23 mouse cellular contexts compared by ENCODE assay signal in genomic region chr8:118446516-118446915, GRCm38 (mm10).
A peak's percentile ranks its signal among the peaks of the same experiment; 100 is the strongest.
DNase-seq lines count a peak whose midpoint lies in the region; ATAC-seq and TF ChIP-seq lines count a peak whose summit lies in the region.
"Had no signal": no experiment of that assay in that cellular context is flagged by ENCODE, and none has a peak within 500 bp of the region (broad histone marks: within the 10 kb centered on the region; RNA-seq: fewer than 3 reads in every experiment).

No protein-coding gene starts in this region.

- H3K4me3 ChIP-seq in kidney, adult 2 months (ENCODE audit: insufficient read depth, low read depth, low read length): no peak overlapping the region
- H3K4me3 ChIP-seq in lung, embryonic 14.5 days (ENCODE audit: low read depth, low read length): no peak overlapping the region
- no peak overlapping the region for H3K4me3 ChIP-seq in lung, adult 2 months (replicated peaks; ENCODE audit: extremely low read depth, low read depth, low read length)
- H3K4me3 ChIP-seq: embryonic facial prominence, embryonic 12.5 days; embryonic facial prominence, embryonic 15.5 days; gastrocnemius, adult 2 months; hindbrain, embryonic 15.5 days; intestine, embryonic 15.5 days had no signal

- TF ChIP-seq CTCF in kidney, adult 2 months (conservative IDR thresholded peaks at IDR 0.05; ENCODE audit: insufficient read depth, insufficient read length, low read depth, low read length): no peak
- TF ChIP-seq CTCF in lung, embryonic 14.5 days (IDR thresholded peaks at IDR 0.05; ENCODE audit: low read depth): no peak
- no peak for TF ChIP-seq CTCF in lung, adult 2 months (IDR thresholded peaks at IDR 0.05; ENCODE audit: insufficient read depth, low read length)

- peak; percentile 57 to 70 for DNase-seq in cerebellum, postnatal 10 days
- no peak for DNase-seq in cerebellum, adult 9-11 months
- peak; percentile 22 for DNase-seq in heart, postnatal 4 days
- no peak for DNase-seq in heart, postnatal 10 days
- peak; percentile 6 for DNase-seq in kidney, postnatal 14 days
- DNase-seq in kidney, adult 2 months: no peak
- peak; percentile 12 for DNase-seq in lung, embryonic 14.5 days
- DNase-seq in lung, adult 2 months: no peak
- DNase-seq: adrenal gland, postnatal 10 days; adrenal gland, postnatal 36 days; cerebellum, adult 11 months; cerebellum, adult 8-10 months; forebrain, postnatal 0 days; gastrocnemius, adult 2 months; gastrocnemius, postnatal 14 days; heart, postnatal 36 days had no signal

- H3K9ac ChIP-seq in lung, embryonic 14.5 days: no peak overlapping the region
- H3K9ac ChIP-seq: embryonic facial prominence, embryonic 12.5 days; embryonic facial prominence, embryonic 15.5 days; forebrain, postnatal 0 days; hindbrain, embryonic 15.5 days; intestine, embryonic 15.5 days had no signal

- ATAC-seq in lung, embryonic 14.5 days (ENCODE audit: insufficient read depth): no peak
- ATAC-seq: forebrain, embryonic 14.5 days; forebrain, postnatal 0 days; intestine, embryonic 15.5 days; Patski had no signal

- no peak overlapping the region for H3K4me2 ChIP-seq in lung, embryonic 14.5 days
- H3K4me2 ChIP-seq: embryonic facial prominence, embryonic 12.5 days; embryonic facial prominence, embryonic 15.5 days; heart, embryonic 11.5 days; hindbrain, embryonic 15.5 days; intestine, embryonic 15.5 days had no signal

- TF ChIP-seq POLR2A in kidney, adult 2 months (IDR thresholded peaks at IDR 0.05; ENCODE audit: low read depth, low read length): no peak
- no peak for TF ChIP-seq POLR2A in lung, adult 2 months (IDR thresholded peaks at IDR 0.05; ENCODE audit: borderline replicate concordance, extremely low read depth, low read depth, low read length)

- H3K36me3 ChIP-seq in kidney, adult 2 months (ENCODE audit: control insufficient read depth, insufficient read depth, low read length): no peaks in the 10 kb centered on the region
- H3K36me3 ChIP-seq in lung, embryonic 14.5 days (ENCODE audit: insufficient read depth): no peaks in the 10 kb centered on the region
- H3K36me3 ChIP-seq: embryonic facial prominence, embryonic 12.5 days; embryonic facial prominence, embryonic 15.5 days; hindbrain, embryonic 15.5 days; intestine, embryonic 15.5 days had no signal

- WGBS in kidney, adult 2 months: 79% methylated on average over 9 of the region's 9 CpGs
- WGBS in lung, embryonic 14.5 days: 76% methylated on average over 9 of the region's 9 CpGs
- 84% methylated on average over 9 of the region's 9 CpGs for WGBS in lung, adult 2 months

- H3K4me1 ChIP-seq in kidney, adult 2 months (ENCODE audit: control insufficient read depth, insufficient read depth, low read length): no peaks in the 10 kb centered on the region
- no peaks in the 10 kb centered on the region for H3K4me1 ChIP-seq in lung, embryonic 14.5 days (ENCODE audit: insufficient read depth)
- H3K4me1 ChIP-seq in lung, adult 2 months (ENCODE audit: control insufficient read depth, insufficient read depth, low read length): no peaks in the 10 kb centered on the region
- H3K4me1 ChIP-seq: embryonic facial prominence, embryonic 12.5 days; embryonic facial prominence, embryonic 15.5 days; hindbrain, embryonic 15.5 days; intestine, embryonic 15.5 days had no signal

- intact Hi-C loops in heart, postnatal 10 days (cut with DNase I): loop anchor here (10.0 kb wide), 3 partner anchors 408 to 618 kb away; no protein-coding TSS in a partner anchor

- H3K27ac ChIP-seq in kidney, adult 2 months (ENCODE audit: insufficient read depth, low read depth, low read length): no peak overlapping the region
- no peak overlapping the region for H3K27ac ChIP-seq in lung, embryonic 14.5 days (ENCODE audit: low read depth)
- H3K27ac ChIP-seq: embryonic facial prominence, embryonic 12.5 days; embryonic facial prominence, embryonic 15.5 days; gastrocnemius, adult 2 months; hindbrain, embryonic 15.5 days; intestine, embryonic 15.5 days had no signal

- no peaks in the 10 kb centered on the region for H3K27me3 ChIP-seq in kidney, adult 2 months (replicated peaks; ENCODE audit: control insufficient read depth, insufficient read depth, low read length)
- H3K27me3 ChIP-seq in lung, embryonic 14.5 days (ENCODE audit: insufficient read depth, low read length): no peaks in the 10 kb centered on the region
- H3K27me3 ChIP-seq: embryonic facial prominence, embryonic 12.5 days; embryonic facial prominence, embryonic 15.5 days; hindbrain, embryonic 15.5 days; intestine, embryonic 15.5 days; Patski had no signal

- no peaks in the 10 kb centered on the region for H3K9me3 ChIP-seq in lung, embryonic 14.5 days (ENCODE audit: low read depth, low read length)
- H3K9me3 ChIP-seq: embryonic facial prominence, embryonic 12.5 days; embryonic facial prominence, embryonic 15.5 days; hindbrain, embryonic 15.5 days; intestine, embryonic 15.5 days had no signal

Comparison
In these comparisons a context has a peak if more than half of its experiments do, and no peak if none do; other contexts are left out.
1. DNase-seq: peak in cerebellum, postnatal 10 days (2 of 2), heart, postnatal 4 days (single experiment), kidney, postnatal 14 days (single experiment) and lung, embryonic 14.5 days (single experiment); none in cerebellum, adult 9-11 months (single experiment), heart, postnatal 10 days (0 of 2), kidney, adult 2 months (single experiment) and lung, adult 2 months (single experiment).